Mouse (Mus musculus): ENCODE measurements around the gene Tmod3. TPM values are rescaled to one million over a fixed set of nuclear protein-coding genes. Genes with fewer than 3 reads are reported as not detected.
"Not testable (repeated sequence)": the region's sequence is repeated elsewhere in the genome, so short reads cannot be mapped to it uniquely, and the experiment has no call there.

Gene Tmod3
- polyA plus RNA-seq, 1 experiment from 2014 or later: 30.6 TPM

DNA sequence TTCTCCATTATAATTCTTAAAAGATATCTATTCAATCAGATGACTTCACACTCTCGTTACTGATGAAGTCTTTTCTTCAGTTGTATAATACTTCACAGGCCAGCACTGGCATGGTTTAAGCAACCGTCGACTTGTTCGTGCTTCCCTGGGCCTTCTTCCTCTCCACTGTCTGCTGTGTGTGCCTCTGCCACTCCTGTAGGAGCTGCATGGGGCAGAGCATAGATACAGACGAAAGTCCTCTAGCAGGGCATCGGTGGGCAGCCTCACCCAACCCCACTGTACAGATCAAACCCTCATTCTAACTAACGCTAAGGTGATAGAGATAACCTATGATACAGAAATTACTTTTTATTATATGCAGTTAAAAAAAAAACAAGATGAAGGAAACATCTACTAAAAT lies 60.9 kb downstream of the Tmod3 start:
- Histone ChIP-seq H3K9me3 (ENCODE audit: low read length) (no peaks in the 10 kb centered on the region), H3K4me1 (ENCODE audit: insufficient read depth) (no peaks in the 10 kb centered on the region), H3K27ac (ENCODE audit: low read depth) (no peak overlapping the region), H3K4me2 (ENCODE audit: low read depth, low read length) (no peak overlapping the region), H3K36me3 (replicated peaks; ENCODE audit: insufficient read depth, low read length) (peaks cover 22% of the 10 kb centered on the region), H3K9ac (replicated peaks) (no peak overlapping the region), H3K4me3 (ENCODE audit: low read depth, low read length) (no peak overlapping the region), H3K27me3 (ENCODE audit: insufficient read depth, low read length) (no peaks in the 10 kb centered on the region)
- TF ChIP-seq CTCF (IDR thresholded peaks at IDR 0.05; ENCODE audit: low read depth) (no peak), EP300 (IDR thresholded peaks at IDR 0.05; ENCODE audit: low read depth) (no peak)
- 86% methylated on average over 7 of the region's 7 CpGs for WGBS (ENCODE audit: insufficient replicate concordance)
- DNase-seq (no peak), ATAC-seq (no peak)

DNA sequence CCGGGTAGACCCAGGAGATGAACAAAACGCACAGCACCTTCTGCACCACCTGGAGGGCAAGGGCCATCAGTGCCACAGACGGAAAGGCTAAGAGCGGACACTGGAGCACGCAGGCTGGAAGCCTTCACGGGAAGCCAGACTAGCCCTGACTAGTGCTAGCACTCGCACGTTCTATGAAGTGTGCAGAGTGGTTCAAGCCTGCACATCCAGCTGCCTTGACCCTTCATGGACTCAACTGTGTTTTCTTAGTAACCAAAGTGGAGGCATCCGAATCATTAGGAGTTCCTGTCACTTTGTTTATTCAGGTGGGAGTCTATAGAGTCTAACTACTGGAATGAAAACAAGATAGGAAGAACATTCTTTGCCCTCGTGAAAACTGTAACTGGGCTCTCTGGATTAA lies 63.5 kb downstream of the Tmod3 start:
- no peak for ATAC-seq
- TF ChIP-seq EP300 (IDR thresholded peaks at IDR 0.05; ENCODE audit: low read depth) (no peak), CTCF (IDR thresholded peaks at IDR 0.05; ENCODE audit: low read depth) (no peak)
- 75% methylated on average over 10 of the region's 10 CpGs for WGBS (ENCODE audit: insufficient replicate concordance)
- H3K4me2 ChIP-seq (ENCODE audit: low read depth, low read length): no peak overlapping the region
- peaks cover 7% of the 10 kb centered on the region; the same call in 1 of the 2 replicates for H3K36me3 ChIP-seq (replicated peaks; ENCODE audit: insufficient read depth, low read length)
- no peak overlapping the region for H3K4me3 ChIP-seq (ENCODE audit: low read depth, low read length)
- H3K27me3 ChIP-seq (ENCODE audit: insufficient read depth, low read length): no peaks in the 10 kb centered on the region
- no peak overlapping the region for H3K27ac ChIP-seq (ENCODE audit: low read depth)
- H3K4me1 ChIP-seq (ENCODE audit: insufficient read depth): no peaks in the 10 kb centered on the region
- H3K9ac ChIP-seq (replicated peaks): no peak overlapping the region
- DNase-seq: no peak
- H3K9me3 ChIP-seq (ENCODE audit: low read length): no peaks in the 10 kb centered on the region

DNA sequence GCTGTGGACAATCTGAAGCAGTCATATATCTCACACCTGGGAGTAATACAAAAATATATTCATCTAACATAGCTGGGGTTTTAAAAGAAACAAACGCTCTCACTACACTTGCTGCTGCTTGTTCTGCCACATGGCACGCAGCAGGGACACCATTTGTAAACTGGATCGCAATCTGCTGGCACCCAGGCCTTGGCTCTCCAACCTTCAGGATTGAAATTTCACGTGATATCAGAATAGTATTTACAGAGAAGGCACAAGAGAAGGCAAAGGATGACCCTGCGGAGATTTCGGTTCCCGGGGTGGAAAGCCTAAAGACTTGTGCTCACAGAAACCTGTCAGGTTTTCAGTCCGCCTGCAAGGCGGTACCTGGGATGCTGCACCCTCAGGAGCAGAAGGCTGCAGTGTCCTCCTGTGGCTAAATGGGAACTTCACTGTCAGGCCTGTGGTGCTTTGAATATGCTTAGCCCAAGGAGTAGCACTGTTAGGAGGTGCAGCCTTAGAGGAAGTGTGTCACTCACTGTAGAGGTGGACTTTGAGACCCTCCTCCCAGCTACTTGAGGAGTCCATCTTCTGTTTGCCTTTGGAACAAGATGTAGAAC lies 65.0 kb downstream of the Tmod3 start:
- Histone ChIP-seq H3K27me3 (ENCODE audit: insufficient read depth, low read length) (no peaks in the 10 kb centered on the region), H3K9ac (replicated peaks) (no peak overlapping the region), H3K4me3 (ENCODE audit: low read depth, low read length) (no peak overlapping the region), H3K36me3 (replicated peaks; ENCODE audit: insufficient read depth, low read length) (0 out of 2 replicates have a peak, but pooled peaks cover 3% of the 10 kb centered on the region), H3K9me3 (ENCODE audit: low read length) (no peaks in the 10 kb centered on the region), H3K4me1 (ENCODE audit: insufficient read depth) (no peaks in the 10 kb centered on the region), H3K27ac (ENCODE audit: low read depth) (no peak overlapping the region), H3K4me2 (ENCODE audit: low read depth, low read length) (no peak overlapping the region)
- ATAC-seq: no peak
- no peak for DNase-seq
- no peak for TF ChIP-seq CTCF (IDR thresholded peaks at IDR 0.05; ENCODE audit: low read depth)
- TF ChIP-seq EP300 (IDR thresholded peaks at IDR 0.05; ENCODE audit: low read depth): no peak
- WGBS (ENCODE audit: insufficient replicate concordance): 74% methylated on average over 9 of the region's 9 CpGs

DNA sequence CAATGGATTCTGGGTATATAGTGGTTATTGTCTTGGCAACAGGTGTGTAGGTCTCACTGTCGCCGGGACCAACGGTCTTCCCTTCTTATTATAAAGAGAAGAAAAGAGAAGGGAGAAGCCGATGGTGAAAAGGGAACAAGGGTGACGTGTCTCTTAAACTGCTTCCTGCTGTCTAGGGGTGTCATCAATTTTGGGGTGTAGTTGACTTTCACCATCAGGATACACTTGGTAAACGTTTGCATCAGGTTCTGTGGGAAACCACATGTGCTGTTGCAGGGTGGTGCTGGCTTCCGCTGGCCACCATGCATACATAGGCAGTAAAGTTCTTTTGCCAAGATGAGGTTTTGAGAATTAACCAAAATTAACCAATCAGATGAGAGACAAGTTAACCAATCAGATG lies 71.2 kb downstream of the Tmod3 start:
- H3K27ac ChIP-seq (ENCODE audit: low read depth); ATAC-seq; DNase-seq; H3K9ac ChIP-seq (replicated peaks); H3K9me3 ChIP-seq (ENCODE audit: low read length); H3K27me3 ChIP-seq (ENCODE audit: insufficient read depth, low read length); H3K4me3 ChIP-seq (ENCODE audit: low read depth, low read length); H3K4me2 ChIP-seq (ENCODE audit: low read depth, low read length); H3K4me1 ChIP-seq (ENCODE audit: insufficient read depth); H3K36me3 ChIP-seq (replicated peaks; ENCODE audit: insufficient read depth, low read length): not testable (repeated sequence)
- WGBS (ENCODE audit: insufficient replicate concordance): 74% methylated on average over 7 of the region's 7 CpGs

DNA sequence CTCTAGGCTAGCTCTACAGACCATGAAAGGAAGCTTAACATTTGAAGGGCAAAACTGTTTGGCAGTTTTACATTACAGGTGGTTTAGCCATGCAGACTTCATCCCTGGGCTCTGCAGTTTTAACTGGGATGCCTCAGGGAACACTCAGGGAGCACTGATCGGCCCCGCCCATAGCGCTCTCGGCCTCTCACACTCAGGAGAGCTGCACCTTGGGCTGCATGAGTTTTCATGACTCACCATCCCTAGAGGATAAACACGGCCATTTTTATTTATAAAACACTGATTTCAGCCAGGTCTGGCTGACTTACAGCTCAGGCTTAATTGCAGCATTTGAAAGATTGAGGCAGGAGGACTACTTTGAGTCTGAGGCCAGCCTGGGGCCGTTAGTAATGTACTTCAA lies 74.2 kb downstream of the Tmod3 start:
- DNase-seq: no peak

DNA sequence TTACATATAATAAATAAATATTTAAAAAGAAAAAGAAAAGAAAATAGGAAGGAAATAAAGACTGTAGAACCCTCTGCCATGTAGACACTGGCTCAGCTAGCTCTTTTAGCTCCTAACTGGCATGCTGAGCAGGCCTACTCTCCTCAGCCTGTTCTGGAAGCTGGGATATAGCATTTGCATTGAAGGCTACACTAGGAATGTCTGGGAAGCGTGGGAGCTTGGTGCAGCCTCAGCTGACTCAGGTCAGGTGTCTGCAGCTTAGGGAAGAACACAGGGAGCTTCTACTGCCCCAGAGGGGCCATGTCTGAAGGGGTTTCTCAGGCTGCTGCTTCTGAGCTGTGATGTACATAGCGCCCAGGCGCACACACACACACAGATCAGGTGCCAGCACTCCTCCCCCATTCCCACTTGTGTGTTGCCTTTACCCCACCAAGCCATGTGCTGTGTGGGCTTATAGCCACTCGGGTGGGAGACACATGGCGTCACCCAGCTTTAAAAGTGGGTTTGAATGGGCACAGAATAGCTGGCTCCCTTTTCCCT lies 78.9 kb downstream of the Tmod3 start:
- Histone ChIP-seq H3K4me3 (ENCODE audit: low read depth, low read length) (no peak overlapping the region), H3K4me1 (ENCODE audit: insufficient read depth) (no peaks in the 10 kb centered on the region), H3K27ac (ENCODE audit: low read depth) (no peak overlapping the region), H3K36me3 (replicated peaks; ENCODE audit: insufficient read depth, low read length) (no peaks in the 10 kb centered on the region), H3K9ac (replicated peaks) (no peak overlapping the region), H3K9me3 (ENCODE audit: low read length) (no peaks in the 10 kb centered on the region), H3K4me2 (ENCODE audit: low read depth, low read length) (no peak overlapping the region), H3K27me3 (ENCODE audit: insufficient read depth, low read length) (no peaks in the 10 kb centered on the region)
- WGBS (ENCODE audit: insufficient replicate concordance): 90% methylated on average over 5 of the region's 5 CpGs
- no peak for TF ChIP-seq EP300 (IDR thresholded peaks at IDR 0.05; ENCODE audit: low read depth)
- ATAC-seq (no peak), DNase-seq (no peak)

More for the DNA sequence above, 74.2 kb downstream of the Tmod3 start:
- no peak for ATAC-seq
- H3K4me2 ChIP-seq (ENCODE audit: low read depth, low read length): no peak overlapping the region
- TF ChIP-seq EP300 (IDR thresholded peaks at IDR 0.05; ENCODE audit: low read depth) (no peak), CTCF (IDR thresholded peaks at IDR 0.05; ENCODE audit: low read depth) (no peak)
- no peak overlapping the region for H3K4me3 ChIP-seq (ENCODE audit: low read depth, low read length)
- H3K27ac ChIP-seq (ENCODE audit: low read depth): no peak overlapping the region
- no peak overlapping the region for H3K9ac ChIP-seq (replicated peaks)
- H3K4me1 ChIP-seq (ENCODE audit: insufficient read depth): no peaks in the 10 kb centered on the region
- WGBS (ENCODE audit: insufficient replicate concordance): 86% methylated on average over 6 of the region's 6 CpGs
- no peaks in the 10 kb centered on the region for H3K9me3 ChIP-seq (ENCODE audit: low read length)
- no peaks in the 10 kb centered on the region for H3K27me3 ChIP-seq (ENCODE audit: insufficient read depth, low read length)
- H3K36me3 ChIP-seq (replicated peaks; ENCODE audit: insufficient read depth, low read length): no peaks in the 10 kb centered on the region
